Mouse (Mus musculus): ENCODE results near the gene Cacna1d. TPM values are rescaled to one million over a fixed set of nuclear protein-coding genes. Genes with fewer than 3 reads are reported as not detected.

Gene Cacna1d
- polyA plus RNA-seq, 1 experiment from 2014 or later, result 1.2 TPM

GRCm38 (mm10) chr14:30078115-30078808, 413.0 kb downstream of the Cacna1d start:
- Histone ChIP-seq H3K27ac (no peak overlapping the region), H3K36me3 (no peaks in the 10 kb centered on the region), H3K9me3 (replicated peaks) (no peaks in the 10 kb centered on the region), H3K4me1 (no peaks in the 10 kb centered on the region), H3K27me3 (ENCODE audit: low read depth, poor library complexity, severe bottlenecking) (no peaks in the 10 kb centered on the region), H3K4me3 (no peak overlapping the region)
- 81% methylated on average over 15 of the region's 15 CpGs for WGBS
- DNase-seq (ENCODE audit: low spot score), result no peak

GRCm38 (mm10) chr14:30075268-30075887, 415.9 kb downstream of the Cacna1d start:
- H3K9me3 ChIP-seq (replicated peaks), result no peaks in the 10 kb centered on the region
- H3K27me3 ChIP-seq (ENCODE audit: low read depth, poor library complexity, severe bottlenecking), result no peaks in the 10 kb centered on the region
- no peaks in the 10 kb centered on the region for H3K36me3 ChIP-seq
- 85% methylated on average over 7 of the region's 7 CpGs for WGBS
- no peak for DNase-seq (ENCODE audit: low spot score)
- no peaks in the 10 kb centered on the region for H3K4me1 ChIP-seq
- no peak overlapping the region for H3K27ac ChIP-seq
- H3K4me3 ChIP-seq, result no peak overlapping the region

GRCm38 (mm10) chr14:30068566-30068965, 422.7 kb downstream of the Cacna1d start:
- no peaks in the 10 kb centered on the region for H3K9me3 ChIP-seq (replicated peaks)
- H3K27me3 ChIP-seq (ENCODE audit: low read depth, poor library complexity, severe bottlenecking), result no peaks in the 10 kb centered on the region
- DNase-seq (ENCODE audit: low spot score), result no peak
- no peak overlapping the region for H3K4me3 ChIP-seq
- H3K27ac ChIP-seq, result no peak overlapping the region
- H3K4me1 ChIP-seq, result no peaks in the 10 kb centered on the region
- H3K36me3 ChIP-seq, result no peaks in the 10 kb centered on the region
- WGBS, result 89% methylated on average over 3 of the region's 3 CpGs

GRCm38 (mm10) chr14:30066752-30067151, 424.5 kb downstream of the Cacna1d start:
- no peak overlapping the region for H3K27ac ChIP-seq
- DNase-seq (ENCODE audit: low spot score), result no peak
- 77% methylated on average over 12 of the region's 12 CpGs for whole genome bisulfite sequencing
- no peaks in the 10 kb centered on the region for H3K36me3 ChIP-seq
- H3K27me3 ChIP-seq (ENCODE audit: low read depth, poor library complexity, severe bottlenecking), result no peaks in the 10 kb centered on the region
- H3K4me3 ChIP-seq, result no peak overlapping the region
- no peaks in the 10 kb centered on the region for H3K4me1 ChIP-seq
- H3K9me3 ChIP-seq (replicated peaks), result no peaks in the 10 kb centered on the region

GRCm38 (mm10) chr14:30064864-30065263, 426.4 kb downstream of the Cacna1d start:
- Histone ChIP-seq H3K4me1 (no peaks in the 10 kb centered on the region), H3K27me3 (ENCODE audit: low read depth, poor library complexity, severe bottlenecking) (no peaks in the 10 kb centered on the region), H3K4me3 (no peak overlapping the region), H3K36me3 (no peaks in the 10 kb centered on the region), H3K27ac (no peak overlapping the region), H3K9me3 (replicated peaks) (no peaks in the 10 kb centered on the region)
- WGBS, result 90% methylated on average over 2 of the region's 2 CpGs
- DNase-seq (ENCODE audit: low spot score), result no peak

GRCm38 (mm10) chr14:30056031-30056766, 435.1 kb downstream of the Cacna1d start:
- DNase-seq (ENCODE audit: low spot score), result no peak
- Histone ChIP-seq H3K4me3 (no peak overlapping the region), H3K27ac (no peak overlapping the region), H3K9me3 (replicated peaks) (no peaks in the 10 kb centered on the region), H3K4me1 (no peaks in the 10 kb centered on the region), H3K36me3 (no peaks in the 10 kb centered on the region), H3K27me3 (ENCODE audit: low read depth, poor library complexity, severe bottlenecking) (no peaks in the 10 kb centered on the region)
- 81% methylated on average over 13 of the region's 13 CpGs for WGBS

- no peak for DNase-seq (ENCODE audit: low spot score)
- 81% methylated on average over 7 of the region's 7 CpGs for WGBS
- no peaks in the 10 kb centered on the region for H3K9me3 ChIP-seq (replicated peaks)
- no peaks in the 10 kb centered on the region for H3K4me1 ChIP-seq
- H3K27ac ChIP-seq, result no peak overlapping the region
- no peaks in the 10 kb centered on the region for H3K36me3 ChIP-seq
- H3K4me3 ChIP-seq, result no peak overlapping the region
- no peaks in the 10 kb centered on the region for H3K27me3 ChIP-seq (ENCODE audit: low read depth, poor library complexity, severe bottlenecking)
Measured at GRCm38 (mm10) chr14:30054922-30055321, 436.3 kb downstream of the Cacna1d start.

GRCm38 (mm10) chr14:30050280-30050679, 441.0 kb downstream of the Cacna1d start:
- Histone ChIP-seq H3K27ac (no peak overlapping the region), H3K9me3 (replicated peaks) (no peaks in the 10 kb centered on the region), H3K27me3 (ENCODE audit: low read depth, poor library complexity, severe bottlenecking) (no peaks in the 10 kb centered on the region), H3K4me3 (no peak overlapping the region), H3K36me3 (no peaks in the 10 kb centered on the region), H3K4me1 (no peaks in the 10 kb centered on the region)
- WGBS, result 93% methylated on average over 8 of the region's 8 CpGs
- DNase-seq (ENCODE audit: low spot score), result no peak

GRCm38 (mm10) chr14:30048049-30048448, 443.2 kb downstream of the Cacna1d start:
- 84% methylated on average over 3 of the region's 3 CpGs for WGBS
- Histone ChIP-seq H3K36me3 (no peaks in the 10 kb centered on the region), H3K9me3 (replicated peaks) (no peaks in the 10 kb centered on the region), H3K4me3 (no peak overlapping the region), H3K4me1 (no peaks in the 10 kb centered on the region), H3K27ac (no peak overlapping the region), H3K27me3 (ENCODE audit: low read depth, poor library complexity, severe bottlenecking) (no peaks in the 10 kb centered on the region)
- DNase-seq (ENCODE audit: low spot score), result no peak

- H3K4me3 ChIP-seq, result no peak overlapping the region
- DNase-seq (ENCODE audit: low spot score), result no peak
Measured at GRCm38 (mm10) chr14:30046976-30047375, 444.3 kb downstream of the Cacna1d start.

GRCm38 (mm10) chr14:30045704-30046220, 445.5 kb downstream of the Cacna1d start:
- no peak for DNase-seq (ENCODE audit: low spot score)
- H3K9me3 ChIP-seq (replicated peaks), result no peaks in the 10 kb centered on the region
- H3K4me1 ChIP-seq, result no peaks in the 10 kb centered on the region
- no peaks in the 10 kb centered on the region for H3K27me3 ChIP-seq (ENCODE audit: low read depth, poor library complexity, severe bottlenecking)
- WGBS, result 87% methylated on average over 8 of the region's 8 CpGs
- no peaks in the 10 kb centered on the region for H3K36me3 ChIP-seq
- H3K4me3 ChIP-seq, result no peak overlapping the region
- no peak overlapping the region for H3K27ac ChIP-seq

More at GRCm38 (mm10) chr14:30046976-30047375, 444.3 kb downstream of the Cacna1d start:
- H3K27ac ChIP-seq, result no peak overlapping the region
- WGBS, result 94% methylated on average over 4 of the region's 4 CpGs
- no peaks in the 10 kb centered on the region for H3K9me3 ChIP-seq (replicated peaks)
- no peaks in the 10 kb centered on the region for H3K27me3 ChIP-seq (ENCODE audit: low read depth, poor library complexity, severe bottlenecking)
- no peaks in the 10 kb centered on the region for H3K36me3 ChIP-seq
- H3K4me1 ChIP-seq, result no peaks in the 10 kb centered on the region

- H3K36me3 ChIP-seq, result no peaks in the 10 kb centered on the region
- 87% methylated on average over 10 of the region's 10 CpGs for WGBS
- H3K9me3 ChIP-seq (replicated peaks), result no peaks in the 10 kb centered on the region
- no peak overlapping the region for H3K27ac ChIP-seq
- H3K27me3 ChIP-seq (ENCODE audit: low read depth, poor library complexity, severe bottlenecking), result no peaks in the 10 kb centered on the region
- no peaks in the 10 kb centered on the region for H3K4me1 ChIP-seq
- no peak for DNase-seq (ENCODE audit: low spot score)
- H3K4me3 ChIP-seq, result no peak overlapping the region
Measured at GRCm38 (mm10) chr14:30045239-30045638, 446.0 kb downstream of the Cacna1d start.

- Histone ChIP-seq H3K27ac (no peak overlapping the region), H3K27me3 (ENCODE audit: low read depth, poor library complexity, severe bottlenecking) (no peaks in the 10 kb centered on the region), H3K9me3 (replicated peaks) (no peaks in the 10 kb centered on the region), H3K4me3 (no peak overlapping the region), H3K4me1 (no peaks in the 10 kb centered on the region), H3K36me3 (no peaks in the 10 kb centered on the region)
- no peak for DNase-seq (ENCODE audit: low spot score)
- WGBS, result 93% methylated on average over 7 of the region's 7 CpGs
Measured at GRCm38 (mm10) chr14:30043356-30043940, 447.8 kb downstream of the Cacna1d start.
